Mouse (Mus musculus) left cerebral cortex, postnatal 10 days (tissue): Measurements from ENCODE around the gene Acap2. TPM values are rescaled to one million over a fixed set of nuclear protein-coding genes. Genes with fewer than 3 reads are reported as not detected.
A peak's percentile ranks its signal among the peaks of the same experiment; 100 is the strongest.

Experiments used
- DNase-seq, 2 experiments: peaks; one replicate each; pipeline ENCODE4 v3.0.0; 2021 to 2022; ENCODE audit warnings: low spot score in 2 of 2, mixed read lengths in 1 of 2; ENCODE audit errors: extremely low spot score in 1 of 2
- intact Hi-C: fragments of 180-260 bp; cut with DNase I; formaldehyde crosslinking; loops from one replicate; pipeline ENCODE4 v1.15.1; 2025
- total RNA-seq, 2 experiments: library from RNA; stranded (reverse); gene quantifications; 2 replicates each; pipeline ENCODE4 v1.2.3; 2021

Gene Acap2
- total RNA-seq, 2 experiments from 2014 or later: 74.9 to 80.1 TPM

DNA sequence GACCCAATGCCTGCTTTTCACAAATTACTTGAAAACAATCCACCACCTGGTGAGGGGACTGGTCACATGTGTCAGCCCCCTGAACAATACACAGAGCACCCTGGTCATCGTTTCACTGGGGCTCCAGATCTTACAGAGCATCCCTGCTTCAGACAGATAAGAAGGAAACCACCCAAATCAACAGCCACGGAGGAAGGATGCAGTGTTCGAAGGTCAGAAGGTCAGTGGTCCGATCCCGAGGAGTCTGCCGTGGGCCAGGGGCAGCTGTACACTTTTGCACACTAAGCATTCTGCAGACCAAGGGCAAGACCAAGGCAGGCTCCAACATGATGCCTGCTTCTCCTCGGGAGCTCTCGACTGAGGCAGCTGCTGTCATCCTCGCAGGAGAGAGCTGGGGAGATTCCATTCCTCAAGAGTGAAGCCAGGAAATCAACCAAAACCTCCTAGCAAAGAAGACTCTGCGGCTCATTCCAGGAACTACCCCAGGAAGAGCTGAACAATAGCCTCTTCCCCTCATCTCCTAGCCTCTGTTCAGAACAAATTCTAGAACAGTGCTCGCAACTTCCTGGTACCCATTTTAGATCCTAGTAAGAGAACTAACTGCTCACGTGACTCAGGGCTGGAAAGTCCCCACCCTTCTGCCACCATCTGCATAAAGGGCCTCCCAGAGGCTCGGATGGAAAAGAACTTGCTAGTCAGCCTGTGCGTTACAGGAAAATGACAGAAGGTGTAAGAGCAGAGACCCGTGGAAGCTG, 134.5 kb downstream of the Acap2 start:
- peak in 1 of 2 experiments; percentile 32 for DNase-seq
- intact Hi-C loops: loop anchor here (5.0 kb wide), 1 partner anchor 89 kb away; no protein-coding TSS in a partner anchor

DNA sequence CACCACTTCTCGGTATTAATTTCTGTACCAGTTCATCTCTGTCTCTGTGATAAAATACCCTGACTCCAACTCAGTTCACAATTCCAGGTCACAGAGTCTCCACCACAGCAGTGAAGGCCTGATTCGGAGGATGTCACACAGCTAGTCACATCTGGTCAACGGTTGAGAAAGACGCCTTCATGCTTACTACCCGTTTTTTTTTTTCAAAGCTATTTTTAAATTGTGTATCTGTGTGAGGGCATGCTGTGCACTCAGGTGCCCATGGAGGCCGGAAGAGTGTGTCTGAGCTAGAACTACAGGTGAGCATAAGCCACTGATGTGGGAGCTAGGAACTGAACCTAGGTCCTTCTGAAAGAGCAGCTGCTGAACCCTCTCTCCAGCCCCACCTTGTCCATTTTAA, 136.3 kb downstream of the Acap2 start:
- intact Hi-C loops: loop anchor here (5.0 kb wide), 1 partner anchor 87 kb away; no protein-coding TSS in a partner anchor

DNA sequence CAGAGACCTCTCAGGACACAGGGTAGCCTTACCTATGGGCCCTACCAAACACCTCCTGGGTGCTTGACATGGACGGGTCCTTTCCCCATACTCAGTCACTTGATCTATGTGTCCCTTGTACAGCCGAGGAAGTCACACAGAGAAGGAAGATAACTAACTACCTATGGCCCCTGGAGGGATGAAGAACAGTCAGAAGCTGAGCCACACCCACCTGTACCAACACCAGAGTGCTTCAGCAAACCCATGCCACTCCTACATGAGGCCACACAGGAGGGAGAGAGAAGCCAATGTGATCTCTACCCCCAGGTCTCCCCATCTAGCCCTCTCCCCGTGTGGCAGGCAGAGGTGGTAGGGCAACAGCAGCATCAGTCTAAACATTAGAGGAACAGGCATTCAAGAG, 138.1 kb downstream of the Acap2 start:
- intact Hi-C loops: no loop called here
- no peak for DNase-seq

More for the DNA sequence above, 136.3 kb downstream of the Acap2 start:
- no peak for DNase-seq

DNA sequence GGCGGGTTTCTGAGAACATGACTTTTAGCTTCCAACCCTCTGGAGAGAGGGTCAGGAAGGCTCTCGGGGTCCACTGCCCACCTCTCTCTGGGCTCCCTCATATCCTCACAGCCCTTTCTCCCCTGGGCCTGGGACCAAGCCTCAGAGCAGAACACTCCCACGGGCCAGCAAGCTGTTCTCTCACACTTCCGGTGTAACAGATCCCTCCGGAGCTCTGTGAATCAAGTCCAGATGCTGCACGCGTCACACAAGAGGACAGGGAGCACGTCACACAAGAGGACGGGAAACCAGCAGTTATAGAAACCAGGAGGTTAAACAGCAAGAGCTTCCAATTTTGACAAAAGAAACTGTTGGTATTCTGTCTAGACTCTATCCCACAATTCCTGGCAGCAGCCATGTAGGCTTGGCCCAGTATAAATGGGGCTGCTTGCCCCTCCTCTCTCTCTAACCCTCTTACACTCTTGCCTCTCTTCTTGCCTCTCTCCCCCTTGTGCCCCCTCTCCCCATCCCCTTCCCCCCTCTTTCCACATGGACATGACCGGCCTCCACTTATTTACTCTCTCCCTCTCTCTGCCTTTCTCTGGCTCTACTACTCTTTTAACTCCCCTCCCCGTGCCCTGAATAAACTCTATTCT, 139.7 kb downstream of the Acap2 start:
- intact Hi-C loops: no loop called here
- DNase-seq: peak in 1 of 2 experiments; percentile 66

DNA sequence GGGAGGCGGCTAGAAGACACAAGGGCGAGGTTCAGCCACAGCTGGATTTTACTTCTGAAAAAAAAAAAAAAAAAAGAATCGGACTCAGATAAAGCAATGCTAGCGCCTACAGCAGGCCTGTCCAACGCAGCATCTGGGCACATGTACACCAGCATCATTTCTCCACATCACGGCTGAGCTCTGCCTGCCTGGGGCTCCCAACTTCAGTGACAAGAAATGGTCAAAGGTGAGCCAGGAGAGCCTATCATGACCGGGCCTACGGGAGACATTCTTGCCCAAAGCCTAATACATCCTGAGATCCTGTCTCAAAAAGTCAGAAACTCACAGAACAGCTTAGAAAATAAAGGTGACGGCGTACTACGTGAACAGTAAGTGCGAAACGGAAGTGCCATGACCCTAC, 140.3 kb downstream of the Acap2 start:
- DNase-seq: no peak
- intact Hi-C loops: no loop called here

DNA sequence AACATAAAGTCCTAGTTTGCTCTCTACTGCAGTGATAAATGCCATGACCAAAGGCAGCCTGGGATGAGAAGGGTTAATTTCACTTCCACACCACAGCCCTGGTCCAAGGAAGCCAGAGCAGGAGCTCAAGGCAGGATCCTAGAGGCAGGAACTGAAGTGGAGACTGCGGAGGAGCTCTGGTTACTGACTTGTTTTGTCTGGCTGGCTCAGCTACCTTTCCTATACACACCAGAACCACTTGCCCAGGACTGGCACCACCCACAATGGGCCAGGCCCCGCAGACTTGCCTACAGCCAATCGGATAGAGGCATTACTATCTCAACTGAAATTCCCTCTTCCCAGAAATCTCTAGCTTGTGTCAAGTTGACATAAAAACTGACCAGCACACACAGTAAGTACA, 140.8 kb downstream of the Acap2 start:
- intact Hi-C loops: no loop called here
- DNase-seq: no peak

DNA sequence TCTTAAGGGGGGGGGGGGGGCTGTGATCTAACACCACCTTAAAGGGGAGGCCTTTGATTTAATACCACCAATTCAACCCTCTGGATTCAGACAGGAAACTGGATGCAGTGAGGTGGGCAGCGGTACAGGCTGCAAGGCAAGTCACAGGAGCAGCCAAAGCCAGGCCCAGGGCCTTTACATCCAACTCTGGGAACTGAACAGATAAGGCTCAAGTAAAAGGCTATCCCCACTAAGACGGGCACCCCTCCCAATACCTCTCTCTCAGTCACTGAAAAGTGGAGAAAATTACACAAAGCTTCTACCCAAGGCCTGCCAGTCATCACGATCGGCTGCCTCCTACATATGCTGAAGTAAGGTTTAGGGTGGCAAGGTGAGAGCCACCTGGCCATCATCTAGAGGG, 141.3 kb downstream of the Acap2 start:
- intact Hi-C loops: no loop called here
- no peak for DNase-seq

DNA sequence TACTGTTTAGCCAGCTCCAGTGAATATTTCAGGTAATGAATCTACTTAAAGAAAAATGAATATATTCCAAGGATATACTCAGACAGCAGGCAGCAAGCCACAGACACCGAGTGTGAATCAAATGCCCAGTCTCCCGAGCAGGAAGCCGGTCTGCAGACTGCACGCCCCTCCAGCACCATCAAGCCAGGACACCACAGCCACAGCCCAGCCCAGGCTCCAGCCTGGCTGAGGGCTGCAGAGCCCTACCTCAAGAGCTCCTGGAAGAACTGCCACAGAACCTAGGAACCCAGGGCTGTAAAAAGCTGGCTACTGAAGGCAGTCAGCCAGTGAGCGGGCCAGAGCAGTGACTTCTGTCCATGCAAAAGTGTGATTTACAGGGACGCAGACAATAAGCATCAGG, 148.2 kb downstream of the Acap2 start:
- intact Hi-C loops: no loop called here
- DNase-seq: no peak

DNA sequence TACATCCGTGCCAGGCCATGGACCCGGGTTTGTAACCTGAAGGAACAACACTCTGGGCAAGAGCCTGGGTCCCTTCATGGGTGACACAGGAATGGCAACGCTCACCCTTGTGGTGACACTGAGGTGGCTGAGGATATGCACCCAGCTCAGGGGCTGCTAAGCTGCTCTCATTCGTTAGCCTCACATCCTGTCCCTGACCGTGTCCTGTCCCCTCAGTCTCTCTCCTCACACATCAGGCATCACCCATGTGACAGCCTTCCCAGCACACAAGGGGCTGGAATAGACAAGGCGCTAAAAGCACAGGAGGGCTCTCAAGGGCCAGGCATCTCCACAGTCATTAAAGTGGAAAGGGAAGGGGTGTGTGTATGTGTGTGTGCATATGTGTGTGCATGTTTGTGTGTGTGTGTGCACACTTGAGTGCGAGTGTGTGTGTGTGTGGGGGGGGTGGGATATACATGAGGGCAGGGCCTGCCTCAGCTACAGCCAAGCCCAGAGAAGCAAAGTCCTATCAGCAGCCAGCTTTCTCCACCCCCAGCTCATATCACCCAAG, 148.8 kb downstream of the Acap2 start:
- intact Hi-C loops: no loop called here
- no peak for DNase-seq

DNA sequence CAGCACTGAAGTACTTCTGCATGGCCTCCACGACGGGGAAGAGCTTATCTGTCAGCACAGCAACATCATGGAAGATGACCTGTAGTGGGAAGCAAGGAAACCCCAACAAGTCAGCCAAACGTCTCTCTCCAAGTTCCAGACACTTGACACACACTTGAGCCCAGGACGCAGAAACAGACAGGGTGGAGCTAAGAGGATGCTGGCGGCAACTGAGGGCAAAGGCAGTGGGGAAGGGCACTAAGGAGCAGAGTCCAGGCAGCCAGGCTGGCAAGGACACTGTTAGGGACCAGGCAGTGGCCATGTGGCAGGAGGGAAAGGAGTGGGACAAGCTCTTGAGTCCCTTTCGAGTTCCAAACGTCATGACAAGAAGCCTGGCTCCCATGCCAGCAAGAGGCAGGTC, 150.3 kb downstream of the Acap2 start:
- no peak for DNase-seq
- intact Hi-C loops: no loop called here

DNA sequence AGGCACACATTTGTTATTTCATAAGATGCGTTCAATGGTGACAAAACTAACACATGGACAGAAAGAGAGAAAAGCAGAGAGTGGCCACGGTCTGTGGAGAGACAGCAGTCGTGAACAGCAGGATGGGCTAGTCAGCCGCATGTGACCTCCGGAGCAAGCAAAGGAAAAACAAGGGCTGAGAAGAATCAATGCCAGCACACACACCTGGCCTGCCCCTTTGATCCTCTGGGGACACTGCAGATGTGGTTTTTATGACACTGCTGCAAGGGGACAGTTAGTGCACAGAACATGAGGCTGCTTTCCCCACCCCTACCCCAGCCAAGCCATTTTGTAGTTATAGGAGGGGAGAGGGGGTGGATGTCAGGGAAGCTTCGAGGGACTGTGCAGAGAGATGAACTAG, 152.9 kb downstream of the Acap2 start:
- DNase-seq: no peak
- intact Hi-C loops: no loop called here

DNA sequence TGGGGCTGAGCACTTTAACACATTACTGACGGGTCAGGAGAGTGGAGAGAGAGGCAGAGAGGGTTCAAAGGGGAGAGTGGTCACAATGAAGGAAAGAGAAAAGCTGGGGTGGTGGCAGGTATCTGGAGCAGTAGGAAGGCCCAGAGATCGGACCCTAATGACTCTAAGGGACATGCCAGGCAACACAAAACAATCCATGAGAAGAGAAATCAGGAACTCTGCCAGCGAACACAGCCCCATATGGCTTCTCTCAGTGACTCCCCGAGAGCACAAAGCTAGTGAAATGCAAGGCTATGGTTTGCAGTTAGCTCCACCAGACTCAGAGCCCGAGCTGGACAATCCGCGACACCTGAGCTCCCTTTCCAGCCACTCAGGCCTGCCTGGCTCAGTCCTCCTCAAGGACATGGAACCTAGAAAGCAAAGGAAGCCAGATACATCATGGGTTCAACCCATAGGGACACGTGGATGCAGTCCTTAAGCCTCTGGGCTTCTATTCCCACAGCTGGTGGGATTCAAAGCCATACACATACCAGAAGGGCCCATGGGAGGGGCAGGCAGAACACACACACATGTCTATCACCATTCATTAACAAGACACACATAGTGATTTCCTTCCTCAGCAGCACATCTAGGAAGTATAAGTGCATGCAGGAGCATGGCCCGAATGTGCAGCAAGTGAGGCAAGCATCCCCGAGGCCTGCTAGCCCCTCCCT, 153.7 kb downstream of the Acap2 start:
- intact Hi-C loops: no loop called here
- DNase-seq: no peak

DNA sequence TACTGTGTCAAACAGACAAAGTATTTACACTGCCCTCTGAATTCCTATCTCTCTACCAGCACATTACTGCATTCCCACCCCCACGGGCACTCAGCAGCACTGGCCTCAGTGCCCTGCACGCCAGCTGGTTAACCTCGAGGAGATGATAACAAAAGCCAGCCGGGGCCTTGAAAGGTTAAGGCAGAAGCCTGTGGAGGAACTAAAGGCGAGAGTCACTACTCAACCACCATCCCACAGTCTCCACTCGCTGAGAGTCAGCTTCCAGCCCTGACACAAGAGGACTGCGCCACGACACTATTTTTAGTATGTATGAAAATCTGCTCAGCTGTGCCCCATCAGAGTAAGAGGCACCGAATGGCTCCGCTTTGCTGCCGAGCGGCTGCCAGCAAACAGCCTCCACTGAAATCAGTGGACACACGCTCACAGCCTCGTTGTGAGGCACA, 154.8 kb downstream of the Acap2 start:
- no peak for DNase-seq
- intact Hi-C loops: no loop called here

DNA sequence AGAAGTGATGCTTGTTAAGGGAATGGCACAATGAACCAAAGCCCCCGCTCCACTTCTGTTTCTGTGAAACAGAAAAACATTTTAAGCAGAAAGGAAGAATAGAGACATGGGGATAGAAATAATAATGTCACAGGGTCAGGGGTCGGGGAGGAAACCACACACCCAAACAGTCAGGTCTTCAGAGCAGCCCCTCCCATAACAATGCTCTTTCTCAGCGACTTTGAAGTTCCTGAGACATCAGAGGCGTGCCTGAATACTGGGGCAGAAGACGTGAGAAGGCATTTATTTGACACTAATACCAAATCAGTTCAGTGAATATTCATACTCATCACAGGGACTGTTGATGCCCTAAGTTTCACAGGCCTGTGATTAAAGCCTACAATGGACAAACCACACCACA, 155.8 kb downstream of the Acap2 start:
- intact Hi-C loops: no loop called here
- DNase-seq: no peak

DNA sequence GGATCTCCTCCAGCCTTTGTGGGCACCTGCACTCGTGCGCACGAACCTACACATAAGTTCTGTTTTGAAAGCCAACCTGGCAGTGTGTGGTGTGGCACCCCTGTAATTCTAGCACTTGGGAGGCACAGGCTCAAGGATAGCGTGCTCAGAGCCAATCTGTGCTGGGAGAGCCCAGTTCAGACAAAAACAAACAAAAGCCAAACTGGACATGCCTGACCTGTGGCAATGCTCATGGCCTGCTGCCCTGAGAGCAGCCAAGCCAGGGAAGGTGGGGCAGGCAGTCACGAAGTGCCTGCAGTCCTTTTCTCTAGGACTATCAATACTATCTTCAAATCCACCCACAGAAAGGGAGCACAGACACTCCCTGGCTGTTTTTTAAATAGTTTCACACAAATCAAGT, 157.9 kb downstream of the Acap2 start:
- DNase-seq: no peak
- intact Hi-C loops: no loop called here

Other genes starting within 250 kb of the Acap2 start
- gene Xxylt1, start 119.8 kb downstream of the Acap2 start, total RNA-seq: 10 to 100 TPM; 22.2 to 22.6 TPM
- gene Ppp1r2, start 74.0 kb upstream of the Acap2 start, total RNA-seq: 10 to 100 TPM; 65.8 to 71.9 TPM
- gene Apod, start 113.6 kb upstream of the Acap2 start, total RNA-seq: 10 to 100 TPM; 31.0 to 31.2 TPM
- gene Bdh1, start 221.0 kb upstream of the Acap2 start, total RNA-seq: 100 to 1,000 TPM; 295 to 326 TPM